Mouse (Mus musculus) retina, postnatal 7 days (tissue): ENCODE results near the gene Cntnap1.
"Not testable (repeated sequence)": the region's sequence is repeated elsewhere in the genome, so short reads cannot be mapped to it uniquely, and the experiment has no call there.

Experiments used
- DNase-seq: peaks from one replicate; pipeline ENCODE4 v3.0.0-alpha.2; 2012; ENCODE audit warnings: low read depth, low spot score

The Cntnap1 gene

DNA sequence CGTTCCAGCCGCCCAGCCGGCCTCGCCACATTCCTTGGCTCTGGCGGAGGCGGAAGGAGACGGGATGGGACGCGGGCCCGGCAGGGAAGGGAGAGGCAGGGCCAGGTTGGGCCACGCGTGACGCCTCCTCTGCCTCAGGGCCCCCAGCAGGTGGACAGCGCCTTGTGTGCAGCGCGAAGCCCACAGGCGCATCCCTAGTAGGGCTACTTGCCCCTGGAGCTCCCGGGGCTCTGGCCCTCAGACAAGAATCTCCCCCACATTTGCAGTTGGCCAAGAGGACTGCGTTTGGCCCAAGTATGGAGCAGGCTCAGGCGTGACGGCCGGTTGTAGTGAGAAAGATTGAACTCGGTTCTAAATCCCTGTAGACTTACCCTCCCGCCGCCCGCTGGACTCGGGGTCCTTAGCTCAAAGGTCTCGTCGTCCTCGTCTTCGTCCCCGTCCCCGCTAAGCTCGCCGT is at the start of gene Cntnap1:
Gene Cntnap1 (plus strand): TSS at position 170 of the 457 bp plus-strand sequence.
- DNase-seq: no peak

DNA sequence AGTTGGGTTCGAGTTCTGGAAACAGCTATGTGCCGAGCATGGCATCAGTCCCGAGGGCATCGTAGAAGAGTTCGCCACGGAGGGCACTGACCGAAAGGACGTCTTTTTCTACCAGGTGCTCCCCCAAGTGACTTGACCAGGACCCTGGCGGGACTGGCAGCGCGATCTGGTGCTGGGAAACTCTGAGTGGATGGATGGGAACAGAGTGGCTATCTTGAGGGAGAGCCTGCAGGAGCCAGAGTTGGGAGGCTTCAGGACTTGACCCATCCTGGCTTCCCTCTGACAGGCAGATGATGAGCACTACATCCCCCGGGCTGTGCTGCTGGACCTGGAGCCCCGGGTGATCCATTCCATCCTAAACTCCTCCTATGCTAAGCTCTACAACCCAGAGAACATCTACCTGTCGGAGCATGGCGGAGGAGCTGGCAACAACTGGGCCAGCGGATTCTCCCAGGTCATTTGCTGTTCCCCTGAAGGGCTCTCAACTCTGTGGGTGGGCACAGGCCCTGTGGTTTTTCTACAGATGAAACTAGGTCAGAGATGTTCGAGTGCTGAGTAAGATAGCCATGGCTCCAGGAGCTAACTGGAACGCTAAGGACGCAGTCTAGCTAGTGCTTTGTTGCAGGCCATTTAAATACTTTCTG is 49.7 kb upstream of the Cntnap1 start:
- DNase-seq: no peak

DNA sequence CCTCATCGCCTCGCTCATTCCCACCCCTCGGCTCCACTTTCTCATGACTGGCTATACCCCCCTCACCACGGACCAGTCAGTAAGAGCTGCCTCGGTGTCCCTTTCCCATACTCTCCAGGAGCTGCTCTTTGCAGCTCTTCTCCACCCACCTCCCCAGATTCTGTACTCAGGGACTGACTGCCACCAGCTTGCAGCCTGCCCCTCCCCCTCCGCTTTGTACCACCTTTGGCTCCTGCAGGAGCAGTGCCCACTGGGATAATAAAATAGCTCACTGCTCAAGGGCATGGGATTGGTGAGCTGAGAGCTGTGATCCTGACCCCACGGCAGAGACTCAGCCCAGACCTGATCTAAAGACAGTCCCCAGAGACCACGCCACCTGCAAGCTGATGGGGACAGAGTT is 45.8 kb upstream of the Cntnap1 start:
- DNase-seq: not testable (repeated sequence)

DNA sequence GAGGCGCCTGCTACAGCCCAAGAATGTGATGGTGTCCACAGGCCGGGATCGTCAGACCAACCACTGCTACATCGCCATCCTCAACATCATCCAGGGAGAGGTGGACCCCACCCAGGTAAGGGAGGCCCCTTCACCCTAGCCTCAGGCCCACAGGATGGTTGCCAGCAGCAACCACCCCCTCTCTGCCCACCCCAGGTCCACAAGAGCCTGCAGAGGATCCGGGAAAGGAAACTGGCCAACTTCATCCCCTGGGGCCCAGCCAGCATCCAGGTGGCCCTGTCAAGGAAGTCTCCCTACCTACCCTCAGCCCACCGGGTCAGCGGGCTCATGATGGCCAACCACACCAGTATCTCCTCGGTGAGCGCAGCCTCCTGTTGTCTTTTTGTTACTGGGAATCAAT is 45.3 kb upstream of the Cntnap1 start:
- DNase-seq: not testable (repeated sequence)

DNA sequence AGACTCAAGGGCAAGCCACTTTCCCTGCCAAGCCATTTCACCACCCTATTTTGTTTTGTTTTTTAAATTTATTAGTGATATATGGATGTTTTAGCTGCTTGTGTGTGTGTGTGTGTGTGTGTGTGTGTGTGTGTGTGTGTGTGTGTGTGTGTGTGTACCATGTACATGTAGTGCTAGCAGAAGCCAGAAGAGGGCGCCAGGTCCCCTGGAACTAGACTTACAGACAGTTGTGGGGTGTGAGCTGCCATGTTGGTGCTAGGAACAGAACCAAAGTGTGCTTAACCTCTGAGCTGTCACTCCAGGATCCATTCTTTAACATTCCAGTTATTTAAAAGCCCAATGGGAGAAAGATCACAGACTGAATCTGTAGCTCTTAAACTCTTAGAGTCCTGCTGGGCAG is 43.2 kb upstream of the Cntnap1 start:
- DNase-seq: no peak

DNA sequence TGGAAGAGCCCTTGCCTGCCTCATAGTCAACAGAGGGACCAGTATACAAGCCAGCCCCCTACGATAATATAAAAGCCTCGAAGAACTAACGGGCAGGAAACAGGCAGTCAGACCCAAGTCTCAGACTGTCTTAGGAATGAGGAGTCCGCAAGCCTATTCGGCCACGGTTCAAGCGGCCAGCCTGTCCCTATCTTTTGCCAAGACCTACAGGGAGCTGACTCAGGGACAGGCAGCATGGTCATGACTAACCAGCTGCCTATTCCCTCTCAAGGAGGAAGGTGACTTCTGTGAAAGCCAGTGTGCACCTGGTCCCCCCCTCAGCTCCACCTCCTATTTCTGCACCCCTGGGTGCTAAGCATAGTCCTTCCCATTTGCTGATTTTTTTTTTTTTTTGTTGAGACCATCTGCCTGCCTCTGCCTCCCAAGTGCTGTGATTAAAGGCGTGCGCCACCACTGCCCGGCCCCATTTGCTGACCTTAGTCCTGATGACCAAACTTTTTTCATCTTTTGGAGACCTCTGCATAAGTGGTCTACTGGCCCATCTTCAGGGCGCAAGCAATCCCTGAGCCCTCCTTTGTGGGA is 41.2 kb upstream of the Cntnap1 start:
- DNase-seq: no peak

DNA sequence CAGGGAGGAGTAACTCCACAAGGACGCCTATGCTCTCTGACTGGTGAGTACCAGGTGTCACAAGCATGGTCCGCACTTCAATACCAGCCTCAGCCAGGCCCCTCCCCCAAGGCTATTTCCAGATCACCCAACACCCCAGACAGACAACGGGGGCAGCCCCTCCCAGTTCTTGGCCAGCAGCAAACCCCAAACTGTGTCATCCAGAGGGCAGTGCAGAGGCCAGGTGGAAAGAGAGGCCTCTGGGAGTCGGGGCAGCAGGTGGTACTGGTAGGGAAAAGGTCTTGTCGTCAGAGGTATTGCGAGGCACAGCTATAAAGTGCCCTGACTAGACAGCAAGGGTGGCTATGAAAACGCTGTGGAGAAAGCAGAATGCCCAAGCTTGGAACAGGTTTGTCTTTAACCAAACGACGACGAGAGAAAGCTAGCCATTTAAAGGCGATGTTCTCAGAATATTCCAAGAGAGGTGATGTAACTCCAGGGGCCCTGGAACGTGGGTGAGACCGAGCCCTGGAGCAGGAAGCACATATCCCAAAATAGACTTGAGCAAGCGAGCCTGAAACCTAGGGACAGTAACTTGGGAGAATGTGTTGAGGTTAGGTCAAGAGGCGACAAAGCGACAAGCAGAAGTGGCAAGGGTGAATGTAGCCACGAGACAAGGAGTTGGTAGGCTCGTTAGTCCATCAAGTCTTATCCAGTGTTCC is 40.1 kb upstream of the Cntnap1 start:
- DNase-seq: no peak

DNA sequence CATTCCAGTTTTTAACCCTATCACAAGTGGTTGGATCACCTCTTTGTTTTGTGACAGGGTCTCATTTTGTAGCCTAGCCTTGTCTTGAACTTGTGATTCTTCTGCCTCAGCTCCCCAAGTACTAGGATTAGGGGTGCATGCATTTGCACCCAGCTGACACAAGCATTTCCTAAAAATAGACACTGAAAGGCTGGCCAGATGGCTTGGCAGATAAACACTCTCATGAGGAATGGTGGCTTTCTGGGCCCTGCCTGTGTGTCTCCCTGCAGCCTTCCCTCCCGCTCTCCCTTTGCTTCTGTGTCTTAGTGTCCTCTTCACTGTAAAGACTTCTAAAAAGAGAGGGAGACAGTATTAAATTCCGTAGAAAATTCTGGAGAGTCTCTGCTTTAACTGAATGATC is 39.1 kb upstream of the Cntnap1 start:
- DNase-seq: no peak

DNA sequence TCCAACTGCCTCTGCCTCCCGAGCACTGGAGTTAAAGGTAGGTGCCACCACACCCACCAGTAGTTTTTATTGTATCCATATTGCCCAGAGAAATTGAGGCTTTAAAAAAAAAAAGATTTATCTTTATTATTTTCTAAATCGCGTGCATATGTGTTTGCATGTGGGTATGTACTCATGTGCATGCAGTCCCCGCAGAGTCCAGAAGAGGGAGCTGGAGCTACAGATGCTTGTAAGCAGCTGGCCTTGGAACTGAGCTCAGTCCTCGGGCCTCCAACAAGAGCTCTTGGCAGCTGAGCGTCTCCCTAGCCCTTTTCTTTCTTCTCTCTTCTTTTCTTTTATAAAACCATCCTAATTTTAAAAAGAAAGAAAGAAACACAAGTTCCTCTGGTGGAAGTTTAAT is 38.6 kb upstream of the Cntnap1 start:
- peak; percentile 41 for DNase-seq

DNA sequence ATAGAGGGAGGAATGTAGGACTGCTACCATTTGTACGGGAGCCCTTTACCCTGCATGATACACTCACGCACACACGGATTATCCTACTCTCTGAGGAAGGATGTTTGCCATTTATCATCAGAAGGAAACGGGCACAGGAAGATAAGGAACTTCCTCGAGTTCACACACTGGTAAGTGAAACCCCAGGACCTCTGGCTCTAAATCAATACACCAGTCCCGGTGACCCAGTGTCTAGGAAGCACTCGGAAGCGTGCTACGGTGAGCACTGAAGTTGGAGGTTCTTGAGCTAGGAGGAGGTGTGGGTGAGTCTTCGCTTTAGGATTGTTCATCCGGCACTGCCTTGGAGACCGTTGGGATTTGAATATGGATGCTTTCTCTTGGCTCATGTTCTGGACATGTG is 37.3 kb upstream of the Cntnap1 start:
- no peak for DNase-seq

DNA sequence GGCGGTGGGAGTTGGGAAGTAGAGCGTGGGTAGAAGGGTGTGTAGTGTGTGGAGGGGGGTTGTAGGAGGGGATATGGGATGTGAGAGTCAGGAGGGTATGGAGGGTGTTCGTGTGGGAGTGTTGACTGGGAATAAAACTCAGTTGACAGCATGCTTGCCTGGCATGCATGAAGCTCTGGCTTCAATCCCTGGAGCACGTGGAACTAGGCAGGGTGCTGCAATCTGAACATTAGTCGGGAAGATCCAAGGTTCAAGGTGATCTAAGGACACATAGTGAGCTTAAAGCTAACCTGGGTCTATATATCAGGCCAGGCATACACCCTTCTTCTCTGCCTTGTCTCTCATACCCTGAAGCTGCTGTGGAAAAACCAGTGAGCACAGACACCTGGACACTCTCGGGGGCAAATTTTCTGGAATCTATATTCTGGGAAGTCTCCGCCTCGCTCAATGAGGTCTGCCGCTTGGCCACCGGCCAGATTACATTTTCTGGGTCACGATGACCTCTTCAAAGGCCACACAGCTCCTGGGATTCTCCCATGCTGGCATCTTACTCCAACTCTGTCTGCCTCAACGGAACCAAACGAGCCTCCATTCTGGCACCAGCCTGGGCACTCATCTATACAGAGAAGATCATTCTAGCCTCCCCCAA is 36.0 kb upstream of the Cntnap1 start:
- no peak for DNase-seq

DNA sequence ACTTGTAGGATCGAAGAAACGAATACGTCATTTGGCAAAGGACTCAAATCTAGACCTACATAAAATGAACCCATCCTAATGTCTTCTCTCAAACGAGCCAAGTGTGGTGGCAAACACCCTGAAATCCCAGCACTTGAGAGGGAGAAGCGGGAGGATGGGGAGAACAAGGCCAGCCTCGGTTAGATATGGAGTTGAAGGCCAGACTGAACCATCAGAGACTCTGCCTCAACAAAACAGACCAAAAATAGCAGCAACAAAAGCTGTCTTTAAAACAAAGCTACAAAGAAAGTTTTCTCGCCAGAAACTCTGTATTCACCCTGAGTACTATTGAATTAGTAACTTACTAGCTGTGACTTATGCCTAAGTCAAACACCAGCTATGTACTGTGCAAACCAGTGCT is 33.3 kb upstream of the Cntnap1 start:
- DNase-seq: no peak

DNA sequence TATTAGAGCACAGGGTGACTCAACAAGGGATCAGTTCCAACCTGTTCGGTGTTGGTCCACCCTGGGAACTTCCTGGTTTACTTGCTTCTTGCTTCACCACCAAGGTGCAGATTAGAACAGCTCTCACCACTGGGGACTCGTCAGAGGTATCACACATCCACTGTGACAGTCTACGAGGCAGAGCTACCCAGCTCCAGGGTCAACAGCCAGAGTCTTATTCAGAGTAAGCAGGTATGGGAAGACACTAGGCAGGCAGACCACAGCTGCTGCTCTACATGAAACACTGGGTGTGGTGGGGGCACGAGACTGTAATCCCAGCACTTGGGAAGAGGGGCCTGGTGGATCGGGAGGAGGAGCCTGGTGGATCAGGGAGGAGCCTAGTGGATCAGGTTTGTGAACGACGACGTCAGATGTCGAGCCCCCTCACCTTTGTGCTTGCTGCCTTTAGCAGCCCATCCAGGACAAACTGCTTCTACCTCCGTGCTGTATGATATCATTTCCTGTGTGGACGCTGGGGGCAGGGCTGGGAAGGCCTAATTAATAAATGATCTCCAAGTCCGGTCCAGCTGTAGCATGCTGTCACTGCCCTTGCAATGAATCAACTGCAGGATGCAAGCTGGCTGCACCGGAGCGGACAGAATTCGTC is 31.7 kb upstream of the Cntnap1 start:
- peak; percentile 51 for DNase-seq

DNA sequence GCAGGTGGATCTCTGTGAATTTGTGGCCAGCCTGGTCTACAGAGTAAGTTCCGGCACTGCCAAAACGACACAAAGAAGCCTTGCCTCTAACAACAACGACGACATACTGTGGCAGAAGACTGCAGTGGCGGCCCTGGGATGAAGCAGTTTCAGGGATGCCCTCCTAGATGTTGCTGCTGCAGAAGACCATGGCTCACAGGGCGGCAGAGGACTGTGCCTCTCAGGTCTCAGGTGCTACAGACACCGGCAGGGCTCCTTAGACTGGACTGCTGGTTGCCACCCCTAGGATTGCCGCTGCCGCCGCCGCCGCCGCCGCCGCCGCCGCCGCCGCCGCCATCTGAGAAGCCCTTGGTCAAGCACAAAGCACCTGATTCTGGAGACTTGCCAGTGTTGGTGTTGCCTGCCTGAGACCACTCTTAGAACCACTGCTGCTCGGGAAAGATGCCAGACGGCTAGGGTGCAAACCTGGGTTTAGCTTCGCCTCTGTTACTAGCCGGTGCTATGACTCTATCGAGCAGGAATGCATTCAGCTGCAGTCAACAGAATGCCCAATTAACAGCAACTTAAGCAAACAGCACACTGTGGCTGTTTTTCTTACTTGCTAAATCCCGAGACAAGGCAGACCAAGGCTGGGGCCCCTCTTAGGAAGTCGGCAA is 30.0 kb upstream of the Cntnap1 start:
- no peak for DNase-seq

DNA sequence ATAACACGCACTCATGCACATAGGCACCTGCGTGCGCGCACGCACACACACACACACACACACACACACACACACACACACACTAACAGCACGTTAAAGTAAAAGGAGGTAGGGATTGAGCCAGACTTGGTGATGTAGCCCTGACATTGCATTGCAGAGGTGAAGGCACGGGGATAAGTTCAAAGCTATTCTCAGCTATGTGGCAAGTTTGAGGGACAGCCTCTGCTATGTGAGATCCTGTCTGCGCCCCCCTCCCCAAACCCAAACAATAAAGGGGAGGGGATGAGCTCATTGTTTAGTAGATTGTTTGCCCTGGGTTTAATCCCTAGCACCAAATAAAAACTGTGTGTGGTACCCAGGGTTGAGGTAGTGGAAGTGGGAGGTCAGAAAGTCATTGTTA is 29.2 kb upstream of the Cntnap1 start:
- DNase-seq: no peak

DNA sequence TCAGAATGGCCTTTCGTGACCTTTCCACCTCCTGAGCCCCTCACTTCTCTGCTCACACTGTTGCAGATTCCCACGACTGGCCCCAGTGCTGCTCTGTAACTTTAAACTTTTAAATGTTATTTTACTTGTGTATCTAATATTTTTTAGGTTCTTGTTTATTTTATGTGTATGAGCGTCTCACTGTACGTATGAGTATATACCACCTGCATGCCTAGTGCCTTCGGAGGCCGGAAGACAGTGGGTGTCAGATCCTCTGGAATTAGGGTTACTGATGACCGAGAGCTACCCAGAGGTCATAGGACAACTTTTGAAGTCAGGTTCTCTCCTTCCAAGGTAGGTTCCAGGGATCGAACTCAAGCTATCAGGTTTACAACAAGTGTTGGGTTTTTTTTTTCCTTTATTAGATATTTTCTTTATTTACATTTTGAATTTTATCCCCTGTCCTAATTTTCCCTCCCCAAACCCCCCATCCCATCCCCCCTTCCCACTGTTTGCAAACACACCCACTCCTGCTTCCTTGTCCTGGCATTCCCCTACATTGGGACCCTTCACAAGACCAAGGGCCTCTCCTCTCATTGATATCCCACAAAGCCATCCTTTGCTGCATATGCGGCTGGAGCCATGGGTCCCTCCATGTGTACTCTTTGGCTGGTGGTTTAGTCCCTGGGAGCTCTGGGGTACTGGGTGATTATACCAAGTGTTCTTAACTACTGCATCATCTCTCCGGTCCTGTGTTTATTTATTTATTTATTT is 27.9 kb upstream of the Cntnap1 start:
- DNase-seq: no peak

DNA sequence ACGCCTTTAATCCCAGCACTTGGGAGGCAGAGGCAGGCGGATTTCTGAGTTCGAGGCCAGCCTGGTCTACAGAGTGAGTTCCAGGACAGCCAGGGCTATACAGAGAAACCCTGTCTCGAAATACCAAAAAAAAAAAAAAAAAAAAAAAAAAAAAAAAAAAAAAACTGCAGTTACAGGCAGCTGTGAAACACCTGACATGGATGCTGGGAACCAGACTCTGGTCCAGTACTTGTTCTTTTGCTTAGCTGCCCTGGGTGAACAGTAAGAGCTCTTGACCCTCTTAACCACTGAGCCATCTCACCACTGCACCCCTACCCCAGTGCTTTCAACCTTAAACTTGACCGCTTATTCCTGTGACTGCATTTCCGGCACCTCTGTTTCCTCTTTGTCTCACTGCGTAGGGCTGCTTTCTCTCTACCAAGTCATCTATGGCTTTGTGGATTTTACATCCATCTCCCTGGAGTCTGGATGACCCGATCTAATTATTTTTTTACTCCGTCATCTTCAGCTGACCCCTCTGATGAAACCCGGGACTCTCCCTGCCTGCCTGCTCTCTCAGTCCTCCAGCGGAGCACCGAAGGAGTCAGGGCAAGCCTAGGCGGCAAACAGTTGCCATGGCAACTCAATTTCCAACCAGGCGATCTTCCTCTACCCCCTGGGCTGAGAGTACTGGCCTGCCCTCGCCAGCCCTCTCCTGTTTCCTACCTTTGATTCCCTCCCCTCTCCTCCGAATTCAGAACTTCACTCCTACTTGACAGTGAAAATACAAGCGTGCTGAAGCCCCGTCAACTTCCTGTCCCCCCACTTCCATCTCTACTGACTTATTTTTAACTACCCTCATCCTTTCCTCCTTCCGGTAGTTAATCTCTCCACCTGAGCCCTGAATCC is 26.7 kb upstream of the Cntnap1 start:
- DNase-seq: no peak

DNA sequence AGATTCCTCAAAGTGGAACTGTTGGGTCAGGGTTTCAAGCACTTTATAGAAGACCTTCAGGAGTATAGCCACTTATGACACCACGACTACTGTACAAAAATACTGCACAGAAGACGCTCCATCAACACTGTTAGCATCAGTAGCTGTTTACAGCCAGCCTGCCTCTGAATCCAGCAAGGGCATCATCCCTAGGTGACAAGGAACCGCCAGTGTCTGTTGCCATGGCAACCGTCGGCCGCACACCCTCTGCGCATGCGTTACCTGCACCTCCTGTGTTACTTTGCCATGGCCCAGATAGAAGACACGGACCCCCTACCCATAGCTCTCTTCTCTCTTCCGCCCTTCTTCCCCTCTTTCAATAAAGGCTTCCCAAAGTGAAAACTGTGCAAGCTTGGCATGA is 23.9 kb upstream of the Cntnap1 start:
- no peak for DNase-seq

DNA sequence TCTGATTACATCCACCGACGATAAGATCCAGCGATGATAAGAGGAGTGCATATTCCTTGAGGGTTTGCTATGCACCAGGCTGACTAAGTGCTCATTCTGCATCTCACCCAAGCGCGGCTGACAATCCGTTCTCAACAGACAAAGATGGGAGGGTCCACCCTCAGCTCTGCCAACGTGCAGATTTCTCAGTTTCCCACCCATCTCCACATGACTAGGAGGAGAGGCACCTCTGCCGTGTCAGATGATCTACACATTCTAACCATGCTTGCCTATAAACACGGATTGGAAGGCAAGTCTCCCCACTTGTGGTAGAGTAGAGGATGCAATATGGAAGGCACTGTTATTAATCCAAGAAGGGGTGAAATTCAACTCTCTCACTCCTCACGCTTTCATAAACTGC is 21.6 kb upstream of the Cntnap1 start:
- no peak for DNase-seq
